Mouse (Mus musculus) forelimb bud, embryonic 11.5 days (tissue): ENCODE results near the gene Slc25a31.

Source experiments
- DNase-seq: peaks from one replicate; pipeline ENCODE4 v3.0.0-alpha.2; 2012; ENCODE audit warnings: low read depth, low spot score

Gene Slc25a31

DNA sequence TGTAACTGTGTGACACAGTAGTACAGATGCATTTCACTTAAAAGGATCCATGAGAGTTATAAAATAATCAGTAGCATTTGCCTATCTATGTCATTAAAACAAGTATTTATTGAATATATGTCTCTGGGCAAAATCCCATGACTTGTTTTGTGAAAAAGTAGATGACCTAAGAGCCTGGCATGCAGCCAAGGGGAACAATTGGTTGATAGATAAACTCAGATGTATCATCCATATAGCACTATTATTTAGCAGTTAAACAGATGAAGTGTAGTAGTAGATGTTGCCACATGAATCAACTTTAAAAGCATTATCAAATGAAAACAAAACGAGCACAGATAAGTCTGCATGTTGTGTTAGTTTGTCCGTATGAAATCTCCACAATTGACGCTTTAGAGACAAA, 10.4 kb downstream of the Slc25a31 start:
- no peak for DNase-seq

DNA sequence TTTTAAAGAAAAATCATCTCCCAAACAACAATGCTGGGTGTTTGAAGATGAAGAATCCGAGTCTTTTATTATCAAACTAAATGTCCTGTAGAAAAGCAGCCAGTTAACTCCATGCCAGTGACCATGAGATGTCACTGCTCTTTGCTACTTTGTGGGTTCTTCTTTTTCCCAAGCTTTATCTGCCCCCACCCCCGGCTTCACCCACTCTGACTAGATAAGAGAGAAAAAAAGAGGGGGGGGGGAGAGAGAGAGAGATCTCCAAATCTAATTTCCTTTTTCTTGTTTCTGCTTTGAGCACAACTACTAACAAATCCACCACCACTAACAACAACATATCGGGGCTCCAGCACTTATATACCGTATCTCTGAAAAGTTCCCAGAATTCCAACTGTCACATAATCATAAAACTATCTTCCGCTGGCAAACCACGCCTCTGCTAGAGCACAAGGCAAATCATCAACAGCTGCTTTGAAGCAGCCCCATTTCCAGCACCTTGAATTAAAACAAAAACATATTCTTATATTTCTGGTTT, 29.8 kb downstream of the Slc25a31 start:
- DNase-seq, result no peak

- DNase-seq, result no peak
Measured at GRCm38 (mm10) chr3:40744024-40744835, 35.6 kb downstream of the Slc25a31 start, which contains the start of gene Hspa4l. Gene Hspa4l, plus strand, starts transcription at chr3:40744495.

- peak; percentile 75 for DNase-seq
Measured at GRCm38 (mm10) chr3:40744836-40745660, 36.4 kb downstream of the Slc25a31 start.

GRCm38 (mm10) chr3:40745661-40746547, 37.2 kb downstream of the Slc25a31 start:
- DNase-seq, result peak; percentile 3

DNA sequence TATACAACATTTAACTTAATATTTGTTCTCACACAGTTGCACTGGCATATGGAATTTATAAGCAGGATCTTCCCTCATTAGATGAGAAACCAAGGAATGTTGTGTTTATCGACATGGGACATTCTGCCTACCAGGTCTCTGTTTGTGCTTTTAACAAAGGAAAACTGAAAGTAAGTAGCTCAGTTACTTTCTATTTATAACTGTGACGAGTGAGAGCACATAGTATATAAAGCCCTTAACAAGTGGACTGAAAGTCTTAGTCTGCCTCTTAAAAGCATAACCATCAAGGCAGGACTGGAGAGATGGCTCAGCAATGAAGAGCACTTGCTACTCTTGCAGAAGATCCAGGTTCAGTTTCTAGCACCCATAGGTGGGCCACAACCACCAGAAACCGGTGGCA, 52.1 kb downstream of the Slc25a31 start:
- DNase-seq, result no peak

DNA sequence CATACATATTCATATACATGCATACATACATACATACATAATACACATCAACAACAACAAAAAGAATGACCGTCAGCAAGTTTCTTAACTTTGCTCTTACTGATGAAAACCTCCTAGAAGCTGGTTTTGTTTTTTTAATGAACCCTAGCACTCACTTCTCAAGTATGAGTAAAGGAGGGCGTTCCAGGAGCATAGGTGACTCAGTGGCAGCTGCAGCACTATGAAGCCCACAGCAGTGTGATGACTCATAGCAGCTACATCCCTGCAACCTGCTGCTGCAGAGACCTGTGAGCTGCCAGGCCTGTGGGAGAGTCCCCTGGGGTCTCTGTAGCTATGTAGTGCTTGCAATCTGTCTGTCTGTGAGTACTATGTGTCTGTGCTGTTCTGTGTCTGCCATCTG, 52.7 kb downstream of the Slc25a31 start:
- DNase-seq, result no peak
